Mouse (Mus musculus): ENCODE measurements around the gene Gm4559. TPM values are rescaled to one million over a fixed set of nuclear protein-coding genes. Genes with fewer than 3 reads are reported as not detected.

Gm4559 gene
- total RNA-seq, 1 experiment = not detected

GRCm38 (mm10) chr7:142224518-142224917 lies 49.6 kb downstream of the Gm4559 start:
- DNase-seq (ENCODE audit: low read depth, low spot score) = no peak
- Histone ChIP-seq H3K4me3 (ENCODE audit: insufficient read depth in 1 of 2, low read depth in 1 of 2, low read length in 2 of 2, poor library complexity in 1 of 2, severe bottlenecking in 1 of 2) (no peak overlapping the region), H3K9ac (ENCODE audit: insufficient read depth, low read depth, low read length, poor library complexity, severe bottlenecking) (no peak overlapping the region), H3K4me1 (ENCODE audit: control insufficient read depth in 2 of 2, insufficient read depth in 2 of 2, low read length in 2 of 2, poor library complexity in 1 of 2) (no peaks in the 10 kb centered on the region), H3K36me3 (ENCODE audit: control insufficient read depth, insufficient read depth, low read length, poor library complexity, severe bottlenecking) (no peaks in the 10 kb centered on the region), H3K27ac (ENCODE audit: insufficient read depth, low read depth, low read length, poor library complexity, severe bottlenecking) (no peak overlapping the region), H3K9me3 (ENCODE audit: control insufficient read depth, insufficient read depth, low read depth, low read length) (peaks cover 9% of the 10 kb centered on the region)
- in situ Hi-C loops (cut with MboI; ENCODE audit: low sequenced_read_pairs in 2 of 2, unreplicated experiment in 2 of 2) = no loop called here
- TF ChIP-seq ZC3H11A (IDR thresholded peaks at IDR 0.05; ENCODE audit: borderline replicate concordance, low read depth, low read length) (no peak), ZNF384 (IDR thresholded peaks at IDR 0.05; ENCODE audit: low read depth, low read length) (no peak), HCFC1 (IDR thresholded peaks at IDR 0.05; ENCODE audit: borderline replicate concordance, insufficient read depth, low read length) (no peak), MAFK (IDR thresholded peaks at IDR 0.05; ENCODE audit: insufficient read depth, low read depth, low read length) (no peak), CHD2 (IDR thresholded peaks at IDR 0.05; ENCODE audit: low read depth, low read length) (no peak)

Other genes starting within 250 kb of the Gm4559 start
- 30.7 and 31.8 TPM in 2 replicates for gene Mob2, start 213.3 kb downstream of the Gm4559 start, total RNA-seq (2012; rRNA removed)
- 0.69 and 1.2 TPM in 2 replicates for gene Dusp8, start 178.5 kb downstream of the Gm4559 start, total RNA-seq (2012; rRNA removed)
- gene Gm45618, start 153.6 kb downstream of the Gm4559 start, total RNA-seq (2012; rRNA removed) = not detected in 2 replicates
- not detected in 2 replicates for gene Gm39115, start 138.3 kb downstream of the Gm4559 start, total RNA-seq (2012; rRNA removed)
- not detected in 2 replicates for gene Gm45337, start 129.8 kb downstream of the Gm4559 start, total RNA-seq (2012; rRNA removed)
- gene Gm29735, start 117.2 kb downstream of the Gm4559 start, total RNA-seq (2012; rRNA removed) = not detected in 2 replicates
- not detected in 2 replicates for gene Gm4553, start 108.6 kb downstream of the Gm4559 start, total RNA-seq (2012; rRNA removed)
- not detected in 2 replicates for gene Krtap5-2, start 98.4 kb downstream of the Gm4559 start, total RNA-seq (2012; rRNA removed)
- not detected in 2 replicates for gene Gm10153, start 84.0 kb downstream of the Gm4559 start, total RNA-seq (2012; rRNA removed)
- not detected in 2 replicates for gene Krtap5-3, start 73.0 kb downstream of the Gm4559 start, total RNA-seq (2012; rRNA removed)
- not detected in 2 replicates for gene Gm7579, start 62.5 kb downstream of the Gm4559 start, total RNA-seq (2012; rRNA removed)
- not detected in 2 replicates for gene Krtap5-5, start 44.4 kb downstream of the Gm4559 start, total RNA-seq (2012; rRNA removed)
- not detected in 2 replicates for gene Gm40460, start 33.3 kb downstream of the Gm4559 start, total RNA-seq (2012; rRNA removed)
- not detected in 2 replicates for gene Gm2431, start 16.0 kb downstream of the Gm4559 start, total RNA-seq (2012; rRNA removed)
- gene Krtap5-1, start 22.8 kb upstream of the Gm4559 start, total RNA-seq (2012; rRNA removed) = not detected in 2 replicates
- not detected in 2 replicates for gene Krtap5-4, start 29.2 kb upstream of the Gm4559 start, total RNA-seq (2012; rRNA removed)
- gene Ifitm10, start 99.4 kb upstream of the Gm4559 start, total RNA-seq (2012; rRNA removed) = 0.53 and 0.71 TPM in 2 replicates
- gene Gm49369, start 108.3 kb upstream of the Gm4559 start, total RNA-seq (2012; rRNA removed) = 6.6 and 17.8 TPM in 2 replicates
- 535 and 745 TPM in 2 replicates for gene Ctsd, start 113.7 kb upstream of the Gm4559 start, total RNA-seq (2012; rRNA removed)
- 0.42 and 0.94 TPM in 2 replicates for gene Syt8, start 160.5 kb upstream of the Gm4559 start, total RNA-seq (2012; rRNA removed)
- gene Tnni2, start 167.4 kb upstream of the Gm4559 start, total RNA-seq (2012; rRNA removed) = 1.6 and 3.7 TPM in 2 replicates
- 3.6 and 13.7 TPM in 2 replicates for gene Lsp1, start 186.4 kb upstream of the Gm4559 start, total RNA-seq (2012; rRNA removed)
- 1.3 and 6.4 TPM in 2 replicates for gene Tnnt3, start 224.5 kb upstream of the Gm4559 start, total RNA-seq (2012; rRNA removed)

All from ES-E14 (cell line).